Mouse (Mus musculus): Measurements from ENCODE around the gene Ccdc13. TPM values are rescaled to one million over a fixed set of nuclear protein-coding genes. Genes with fewer than 3 reads are reported as not detected.

Gene Ccdc13
- polyA plus RNA-seq, 1 experiment from 2014 or later: 0.81 TPM

DNA sequence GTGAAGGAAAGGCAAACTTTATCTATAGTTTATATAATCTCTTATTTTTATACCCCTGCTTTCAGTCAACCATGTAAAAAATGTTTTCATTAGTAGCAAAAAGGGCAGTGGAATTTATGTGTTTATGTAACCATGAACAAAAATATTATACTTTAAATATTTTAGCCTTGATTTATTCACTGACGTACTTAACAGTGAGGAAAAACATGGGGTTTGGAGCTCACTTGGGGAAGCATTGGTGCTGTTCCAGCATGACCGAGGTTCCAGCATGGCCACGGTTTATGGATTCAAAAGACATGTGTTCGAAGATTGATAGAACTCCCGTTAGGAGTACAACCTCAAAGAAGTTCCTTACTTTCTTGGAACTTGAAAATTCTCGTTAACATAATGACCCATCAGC is 29.0 kb upstream of the Ccdc13 start:
- Histone ChIP-seq H3K9me3 (ENCODE audit: control insufficient read depth, low read length) (no peaks in the 10 kb centered on the region), H3K27me3 (replicated peaks; ENCODE audit: control insufficient read depth, insufficient read depth, low read length) (no peaks in the 10 kb centered on the region), H3K9ac (ENCODE audit: low read depth, low read length) (no peak overlapping the region), H3K4me3 (ENCODE audit: low read length) (no peak overlapping the region), H3K4me2 (ENCODE audit: low read depth, low read length) (no peak overlapping the region), H3K27ac (ENCODE audit: low read length) (peak overlapping the region; percentile 8; the same call in 1 of the 2 replicates), H3K4me1 (ENCODE audit: control insufficient read depth, insufficient read depth, low read length) (peaks cover 16% of the 10 kb centered on the region), H3K36me3 (ENCODE audit: control insufficient read depth, insufficient read depth, low read length) (no peaks in the 10 kb centered on the region)
- ATAC-seq: no peak
- WGBS: 61% methylated on average over 6 of the region's 6 CpGs

DNA sequence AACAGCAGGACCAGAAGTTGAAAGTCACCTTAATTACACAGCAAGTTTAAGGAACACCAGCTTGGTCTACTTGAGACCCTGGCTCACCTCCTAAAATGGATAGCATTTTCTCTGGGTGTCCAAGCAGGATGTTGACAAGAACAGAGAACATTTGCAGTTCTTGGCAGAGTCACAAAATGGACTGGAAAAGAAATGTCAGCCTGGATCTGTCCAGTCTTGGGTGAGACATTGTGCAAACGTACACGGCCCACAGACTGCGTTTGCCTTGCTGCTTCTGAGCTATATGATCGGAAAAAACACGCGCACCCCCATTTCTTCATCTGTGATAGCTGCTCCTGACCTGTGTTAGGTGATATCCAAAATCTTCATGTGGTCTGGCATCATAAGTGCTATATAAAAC is 28.4 kb upstream of the Ccdc13 start:
- Histone ChIP-seq H3K27me3 (replicated peaks; ENCODE audit: control insufficient read depth, insufficient read depth, low read length) (no peaks in the 10 kb centered on the region), H3K9me3 (ENCODE audit: control insufficient read depth, low read length) (no peaks in the 10 kb centered on the region), H3K9ac (ENCODE audit: low read depth, low read length) (no peak overlapping the region), H3K4me1 (ENCODE audit: control insufficient read depth, insufficient read depth, low read length) (peaks cover 16% of the 10 kb centered on the region), H3K4me2 (ENCODE audit: low read depth, low read length) (no peak overlapping the region), H3K4me3 (ENCODE audit: low read length) (no peak overlapping the region), H3K36me3 (ENCODE audit: control insufficient read depth, insufficient read depth, low read length) (no peaks in the 10 kb centered on the region), H3K27ac (ENCODE audit: low read length) (peak overlapping the region; percentile 75)
- peak; percentile 36; the same call in 1 of the 2 replicates for ATAC-seq
- WGBS: 56% methylated on average over 6 of the region's 6 CpGs

DNA sequence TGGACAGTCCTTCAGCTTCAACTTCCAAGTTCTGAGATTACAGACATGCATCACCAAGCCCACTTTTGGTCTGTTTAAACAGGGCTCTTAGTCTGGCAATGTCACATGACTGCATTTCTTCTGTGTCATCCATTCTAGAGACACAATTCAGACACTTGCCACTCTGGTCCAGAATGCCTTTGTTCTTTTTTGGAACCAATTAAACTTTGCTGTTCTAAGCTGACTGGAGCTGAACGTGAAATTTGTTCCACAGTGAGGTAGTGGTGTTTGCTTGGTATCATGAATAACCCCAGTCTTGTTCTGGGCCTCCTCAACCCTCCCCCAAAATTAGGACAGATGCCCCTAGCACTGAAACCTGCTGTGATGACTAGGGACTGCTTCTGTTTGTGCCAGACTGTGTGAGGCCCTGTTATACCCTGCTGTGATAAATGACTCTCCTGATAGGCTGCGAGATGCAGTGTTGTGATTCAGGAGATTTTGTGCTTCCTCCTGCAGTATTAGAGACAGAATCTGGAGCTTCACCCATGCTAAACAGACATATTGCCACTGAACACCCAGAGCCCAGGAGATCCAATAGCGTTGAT is 26.3 kb upstream of the Ccdc13 start:
- H3K27ac ChIP-seq (ENCODE audit: low read length): no peak overlapping the region; the same call in 1 of the 2 replicates
- no peaks in the 10 kb centered on the region for H3K9me3 ChIP-seq (ENCODE audit: control insufficient read depth, low read length)
- H3K27me3 ChIP-seq (replicated peaks; ENCODE audit: control insufficient read depth, insufficient read depth, low read length): no peaks in the 10 kb centered on the region
- no peak overlapping the region for H3K4me2 ChIP-seq (ENCODE audit: low read depth, low read length)
- H3K9ac ChIP-seq (ENCODE audit: low read depth, low read length): no peak overlapping the region
- 37% methylated on average over 3 of the region's 3 CpGs for WGBS
- H3K4me3 ChIP-seq (ENCODE audit: low read length): no peak overlapping the region
- no peaks in the 10 kb centered on the region for H3K36me3 ChIP-seq (ENCODE audit: control insufficient read depth, insufficient read depth, low read length)
- no peak for ATAC-seq
- H3K4me1 ChIP-seq (ENCODE audit: control insufficient read depth, insufficient read depth, low read length): peaks cover 11% of the 10 kb centered on the region; the same call in 1 of the 2 replicates

DNA sequence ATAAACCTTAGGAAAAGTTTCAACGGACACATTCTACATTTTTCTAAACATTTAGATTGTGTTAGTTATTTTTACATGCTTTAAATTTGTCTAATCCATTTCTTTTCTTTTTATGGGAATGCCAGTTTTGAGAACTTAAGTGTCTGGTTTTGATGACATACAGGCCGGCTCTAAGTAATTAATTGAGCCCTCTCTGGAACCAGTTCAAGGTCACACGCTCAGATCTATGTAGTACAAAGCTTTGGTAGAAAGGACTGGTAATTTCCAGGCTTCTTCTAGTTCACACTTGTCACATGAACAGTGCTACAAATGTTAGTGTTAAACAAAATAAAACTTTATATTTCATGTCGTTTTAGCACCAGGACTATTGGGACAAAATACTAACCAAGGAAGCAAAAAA is 25.6 kb upstream of the Ccdc13 start:
- no peaks in the 10 kb centered on the region for H3K27me3 ChIP-seq (replicated peaks; ENCODE audit: control insufficient read depth, insufficient read depth, low read length)
- H3K9ac ChIP-seq (ENCODE audit: low read depth, low read length): no peak overlapping the region
- H3K4me2 ChIP-seq (ENCODE audit: low read depth, low read length): no peak overlapping the region
- no peaks in the 10 kb centered on the region for H3K36me3 ChIP-seq (ENCODE audit: control insufficient read depth, insufficient read depth, low read length)
- peaks cover 7% of the 10 kb centered on the region; the same call in 1 of the 2 replicates for H3K4me1 ChIP-seq (ENCODE audit: control insufficient read depth, insufficient read depth, low read length)
- ATAC-seq: no peak
- no peaks in the 10 kb centered on the region for H3K9me3 ChIP-seq (ENCODE audit: control insufficient read depth, low read length)
- 38% methylated on average over 4 of the region's 4 CpGs for WGBS
- no peak overlapping the region for H3K4me3 ChIP-seq (ENCODE audit: low read length)
- H3K27ac ChIP-seq (ENCODE audit: low read length): no peak overlapping the region

DNA sequence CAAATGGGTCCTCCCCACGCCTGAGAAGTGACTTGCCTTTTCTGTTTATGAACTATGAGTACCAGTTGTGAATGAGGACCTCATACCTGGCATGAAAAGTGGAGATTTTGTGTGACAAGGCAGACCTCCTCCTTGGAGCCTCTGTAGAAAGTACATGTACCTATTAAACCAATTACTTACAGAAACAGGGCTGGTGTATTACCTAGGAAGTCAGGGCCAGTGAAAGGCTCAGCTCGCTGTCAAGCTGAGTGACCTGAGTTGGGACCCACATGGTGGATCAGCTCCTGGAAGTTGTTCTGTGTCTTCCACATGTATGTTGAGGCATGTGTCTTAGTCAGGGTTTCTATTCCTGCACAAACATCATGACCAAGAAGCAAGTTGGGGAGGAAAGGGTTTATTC is 21.7 kb upstream of the Ccdc13 start:
- H3K9me3 ChIP-seq (ENCODE audit: control insufficient read depth, low read length): no peaks in the 10 kb centered on the region
- no peak overlapping the region for H3K27ac ChIP-seq (ENCODE audit: low read length)
- H3K4me1 ChIP-seq (ENCODE audit: control insufficient read depth, insufficient read depth, low read length): 0 out of 2 replicates have a peak, but pooled peaks cover 2% of the 10 kb centered on the region
- H3K27me3 ChIP-seq (replicated peaks; ENCODE audit: control insufficient read depth, insufficient read depth, low read length): no peaks in the 10 kb centered on the region
- H3K4me2 ChIP-seq (ENCODE audit: low read depth, low read length): no peak overlapping the region
- H3K9ac ChIP-seq (ENCODE audit: low read depth, low read length): no peak overlapping the region
- no peak for ATAC-seq
- no peaks in the 10 kb centered on the region for H3K36me3 ChIP-seq (ENCODE audit: control insufficient read depth, insufficient read depth, low read length)
- WGBS: 89% methylated on average over 2 of the region's 2 CpGs
- no peak overlapping the region for H3K4me3 ChIP-seq (ENCODE audit: low read length)

DNA sequence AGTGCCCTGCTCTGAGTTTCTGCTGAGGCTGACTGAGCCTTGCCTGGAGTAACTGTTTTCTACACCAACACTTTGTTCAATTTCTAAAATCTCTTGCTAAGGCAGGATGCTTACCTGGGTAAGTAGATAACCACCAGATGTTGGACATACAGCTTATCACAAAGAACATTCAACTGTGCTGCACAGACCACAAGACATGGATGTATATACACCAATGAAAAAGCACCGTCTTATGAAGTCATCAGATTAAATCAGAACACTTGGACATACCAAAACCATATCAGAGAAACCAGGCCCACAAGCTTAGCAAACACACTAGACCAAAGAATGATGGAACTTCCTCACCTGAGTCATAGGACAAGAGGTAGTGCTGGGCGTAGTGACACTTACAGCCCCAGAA is 20.1 kb upstream of the Ccdc13 start:
- H3K36me3 ChIP-seq (ENCODE audit: control insufficient read depth, insufficient read depth, low read length): no peaks in the 10 kb centered on the region
- no peaks in the 10 kb centered on the region for H3K27me3 ChIP-seq (replicated peaks; ENCODE audit: control insufficient read depth, insufficient read depth, low read length)
- no peak overlapping the region for H3K27ac ChIP-seq (ENCODE audit: low read length)
- H3K9ac ChIP-seq (ENCODE audit: low read depth, low read length): no peak overlapping the region
- no peaks in the 10 kb centered on the region for H3K9me3 ChIP-seq (ENCODE audit: control insufficient read depth, low read length)
- no peak for ATAC-seq
- H3K4me1 ChIP-seq (ENCODE audit: control insufficient read depth, insufficient read depth, low read length): 0 out of 2 replicates have a peak, but pooled peaks cover 5% of the 10 kb centered on the region
- no peak overlapping the region for H3K4me2 ChIP-seq (ENCODE audit: low read depth, low read length)
- 93% methylated on average over 2 of the region's 2 CpGs for WGBS
- H3K4me3 ChIP-seq (ENCODE audit: low read length): no peak overlapping the region

DNA sequence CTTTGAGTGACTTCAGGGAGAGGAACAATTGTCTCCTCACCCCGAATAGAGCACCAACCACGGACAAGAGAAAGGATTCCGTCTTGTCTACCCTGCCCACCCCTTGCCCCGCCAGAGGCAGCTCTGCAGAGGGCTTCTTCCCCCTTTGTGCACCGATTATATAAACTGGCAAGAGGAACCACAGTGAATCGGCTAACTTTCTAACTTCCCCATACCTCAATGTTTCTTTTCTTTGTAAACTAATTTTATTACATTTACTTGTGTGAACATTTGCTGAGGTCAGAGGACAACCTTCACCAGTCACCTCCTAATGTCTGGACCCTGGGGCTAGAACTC is 18.9 kb upstream of the Ccdc13 start, which contains the start of gene Higd1a:
Gene Higd1a, minus strand, starts transcription at position 210 of the 336 bp plus-strand sequence.
- Histone ChIP-seq H3K9me3 (ENCODE audit: control insufficient read depth, low read length) (no peaks in the 10 kb centered on the region), H3K4me1 (ENCODE audit: control insufficient read depth, insufficient read depth, low read length) (0 out of 2 replicates have a peak, but pooled peaks cover 5% of the 10 kb centered on the region), H3K36me3 (ENCODE audit: control insufficient read depth, insufficient read depth, low read length) (no peaks in the 10 kb centered on the region), H3K9ac (ENCODE audit: low read depth, low read length) (peak within 1 kb of the TSS; percentile 90), H3K27me3 (replicated peaks; ENCODE audit: control insufficient read depth, insufficient read depth, low read length) (no peaks in the 10 kb centered on the region), H3K4me3 (ENCODE audit: low read length) (peak within 1 kb of the TSS; percentile 93), H3K4me2 (ENCODE audit: low read depth, low read length) (peak within 1 kb of the TSS; percentile 82), H3K27ac (ENCODE audit: low read length) (peak within 1 kb of the TSS; percentile 99)
- WGBS: 7% methylated on average over 6 of the region's 6 CpGs
- ATAC-seq: no peak

DNA sequence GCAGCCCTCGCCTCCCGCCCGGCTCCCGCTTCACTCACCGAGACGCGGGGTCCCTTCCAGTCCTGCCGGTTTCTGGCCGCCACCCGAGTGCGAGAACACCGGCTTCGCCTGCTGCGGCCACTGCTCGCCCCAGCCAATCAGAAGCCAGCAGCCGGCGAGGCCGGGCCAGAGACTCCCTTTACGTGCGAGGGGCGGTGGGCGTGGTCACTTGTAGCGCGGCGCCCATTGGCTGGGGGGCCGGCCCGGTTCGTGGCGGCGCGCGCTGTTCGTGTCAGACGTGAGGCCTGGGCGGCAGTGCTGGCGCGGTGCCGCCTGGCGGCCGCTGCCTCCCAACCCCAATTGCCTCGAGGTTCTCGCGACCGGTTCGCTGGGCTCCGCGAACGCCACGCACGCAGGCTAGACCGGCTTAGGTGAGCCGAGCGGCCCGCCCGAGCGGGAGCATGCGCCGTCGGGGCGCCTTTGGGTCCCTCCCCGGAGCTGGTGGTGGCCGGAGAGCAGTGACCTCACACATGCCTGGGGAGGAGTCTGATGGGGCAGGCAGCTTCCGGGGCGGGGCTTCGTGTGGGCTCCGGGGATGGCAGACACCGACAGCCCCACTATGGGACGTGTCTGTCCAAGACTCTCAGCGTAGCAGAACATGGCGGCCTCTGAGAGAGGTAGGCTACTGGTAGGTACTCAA is 18.4 kb upstream of the Ccdc13 start:
- H3K27ac ChIP-seq (ENCODE audit: low read length): peak overlapping the region; percentile 99
- H3K9ac ChIP-seq (ENCODE audit: low read depth, low read length): peak overlapping the region; percentile 90
- H3K36me3 ChIP-seq (ENCODE audit: control insufficient read depth, insufficient read depth, low read length): no peaks in the 10 kb centered on the region
- no peaks in the 10 kb centered on the region for H3K9me3 ChIP-seq (ENCODE audit: control insufficient read depth, low read length)
- under 1% methylated on average over 70 of the region's 70 CpGs for WGBS
- ATAC-seq: peak; percentile 99
- peak overlapping the region; percentile 93 for H3K4me3 ChIP-seq (ENCODE audit: low read length)
- H3K4me2 ChIP-seq (ENCODE audit: low read depth, low read length): peak overlapping the region; percentile 82
- H3K4me1 ChIP-seq (ENCODE audit: control insufficient read depth, insufficient read depth, low read length): 0 out of 2 replicates have a peak, but pooled peaks cover 5% of the 10 kb centered on the region
- H3K27me3 ChIP-seq (replicated peaks; ENCODE audit: control insufficient read depth, insufficient read depth, low read length): no peaks in the 10 kb centered on the region

DNA sequence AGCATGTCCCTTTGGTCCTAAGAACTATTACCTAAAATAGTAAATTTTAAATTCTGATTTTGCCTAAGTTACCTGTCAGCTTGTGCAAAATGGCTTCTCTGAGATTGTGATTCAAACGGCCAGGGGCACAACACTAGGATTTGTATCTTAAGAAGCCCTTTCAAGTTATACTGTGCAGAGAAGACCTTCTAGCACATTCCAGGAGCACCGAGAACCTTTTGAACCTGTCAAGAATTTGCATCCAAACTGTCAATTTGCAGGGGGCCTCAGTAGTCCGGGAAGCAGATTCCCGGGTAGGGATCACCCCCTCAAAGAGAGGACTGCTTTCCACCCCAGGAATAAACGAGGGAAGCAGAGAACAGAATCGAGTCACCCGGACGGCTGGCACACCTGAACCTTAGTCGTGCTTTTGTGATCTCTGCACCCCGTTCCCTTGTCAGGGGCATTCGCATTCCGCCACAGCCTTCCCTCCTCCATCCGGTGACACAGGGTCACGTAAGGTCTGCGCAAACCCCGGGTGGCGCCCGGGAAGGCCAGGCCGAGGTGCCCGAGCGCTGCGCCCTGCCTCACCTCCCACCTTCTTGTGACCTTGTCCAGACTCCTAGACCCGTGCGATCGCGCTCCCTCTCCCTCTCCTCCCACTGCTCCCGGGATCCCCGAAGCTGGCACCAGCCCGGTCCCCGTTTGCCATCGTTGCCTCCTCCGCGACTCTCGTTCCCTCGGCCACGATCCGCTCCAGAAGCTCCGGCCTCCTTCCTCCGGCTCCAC is 17.6 kb upstream of the Ccdc13 start:
- ATAC-seq: peak; percentile 51

More for the DNA sequence above, 17.6 kb upstream of the Ccdc13 start:
- H3K27me3 ChIP-seq (replicated peaks; ENCODE audit: control insufficient read depth, insufficient read depth, low read length): no peaks in the 10 kb centered on the region
- peak overlapping the region; percentile 99 for H3K27ac ChIP-seq (ENCODE audit: low read length)
- no peaks in the 10 kb centered on the region for H3K9me3 ChIP-seq (ENCODE audit: control insufficient read depth, low read length)
- 0 out of 2 replicates have a peak, but pooled peaks cover 5% of the 10 kb centered on the region for H3K4me1 ChIP-seq (ENCODE audit: control insufficient read depth, insufficient read depth, low read length)
- WGBS: under 1% methylated on average over 39 of the region's 39 CpGs
- H3K4me2 ChIP-seq (ENCODE audit: low read depth, low read length): peak overlapping the region; percentile 82
- H3K9ac ChIP-seq (ENCODE audit: low read depth, low read length): peak overlapping the region; percentile 90
- H3K36me3 ChIP-seq (ENCODE audit: control insufficient read depth, insufficient read depth, low read length): no peaks in the 10 kb centered on the region
- H3K4me3 ChIP-seq (ENCODE audit: low read length): peak overlapping the region; percentile 93
